Mouse (Mus musculus) heart, embryonic 14.5 days (tissue): ENCODE results near the gene Etfbkmt. TPM values are rescaled to one million over a fixed set of nuclear protein-coding genes. Genes with fewer than 3 reads are reported as not detected.
A peak's percentile ranks its signal among the peaks of the same experiment; 100 is the strongest.
"Not testable (repeated sequence)": the region's sequence is repeated elsewhere in the genome, so short reads cannot be mapped to it uniquely, and the experiment has no call there.

Experiments
- ATAC-seq: fragments of 200-750 bp; cut with Nextera tagmentation; 2 replicates; pipeline ENCODE4 v1.8.0; 2017; ENCODE audit warnings: low read depth, moderate TSS enrichment; ENCODE audit not compliant: insufficient number of reproducible peaks, insufficient read depth, low FRiP score
- H3K27ac ChIP-seq, 2 experiments: fragments of 200-500 bp in 1 of 2; fragments of 300-500 bp in 1 of 2; sonication (generic) in 1 of 2; replicated peaks in 1 of 2; 2 replicates each; pipeline ENCODE4 v1.5.1; 2012 to 2014; ENCODE audit warnings: low read depth in 2 of 2, low read length in 2 of 2, control low read depth in 1 of 2, mild to moderate bottlenecking in 1 of 2, mixed read lengths in 1 of 2; ENCODE audit not compliant: control insufficient read depth in 1 of 2, insufficient read depth in 1 of 2
- H3K27me3 ChIP-seq: fragments of 300-500 bp; sonication (generic); 2 replicates; pipeline ENCODE4 v1.6.1; 2014; ENCODE audit warnings: mild to moderate bottlenecking, low read length, control low read depth; ENCODE audit not compliant: control insufficient read depth, insufficient read depth
- H3K36me3 ChIP-seq: fragments of 300-500 bp; sonication (generic); 2 replicates; pipeline ENCODE4 v1.6.1; 2014; ENCODE audit warnings: mild to moderate bottlenecking, control low read depth, low read length, mixed read lengths; ENCODE audit not compliant: control insufficient read depth, insufficient read depth
- H3K4me1 ChIP-seq, 2 experiments: fragments of 200-500 bp in 1 of 2; fragments of 300-500 bp in 1 of 2; sonication (generic) in 1 of 2; 2 replicates each; pipeline ENCODE4 v1.6.1; 2012 to 2014; ENCODE audit warnings: low read length in 2 of 2, control low read depth in 1 of 2, mixed read lengths in 1 of 2; ENCODE audit not compliant: control insufficient read depth in 2 of 2, insufficient read depth in 2 of 2
- H3K4me2 ChIP-seq: fragments of 300-500 bp; sonication (generic); 2 replicates; pipeline ENCODE4 v1.6.1; 2014; ENCODE audit warnings: mild to moderate bottlenecking, low read length
- H3K4me3 ChIP-seq, 2 experiments: fragments of 200-500 bp in 1 of 2; fragments of 300-500 bp in 1 of 2; sonication (generic) in 1 of 2; 2 replicates each; pipeline ENCODE4 v1.5.1; 2012 to 2014; ENCODE audit warnings: low read length in 2 of 2, mild to moderate bottlenecking in 2 of 2, control low read depth in 1 of 2, low read depth in 1 of 2, moderate library complexity in 1 of 2; ENCODE audit not compliant: control insufficient read depth in 1 of 2, insufficient read depth in 1 of 2
- H3K9ac ChIP-seq: fragments of 300-500 bp; sonication (generic); 2 replicates; pipeline ENCODE4 v1.6.1; 2014; ENCODE audit warnings: mild to moderate bottlenecking, low read length
- H3K9me3 ChIP-seq: fragments of 300-500 bp; sonication (generic); 2 replicates; pipeline ENCODE4 v1.6.1; 2016; ENCODE audit warnings: low read length, control low read depth; ENCODE audit not compliant: control insufficient read depth
- WGBS: fragments of 180-500 bp; shearing (Covaris S2); extraction: QIAGEN DNeasy Blood & Tissue Kit; methylation state at CpG from one replicate; pipeline ENCODE4 v1.1.7; 2014; 5-methylcytosine and 5-hydroxymethylcytosine counted together
- polyA plus RNA-seq: library from polyadenylated mRNA; unstranded; fragments of >200 nt; fragmentation: Nextera tagmentation; extraction: Ambion mirVana; gene quantifications from 2 replicates; pipeline ENCODE4 v1.2.1, GENCODE M21; 2014

The Etfbkmt gene
- polyA plus RNA-seq, 1 experiment from 2014 or later: 15.5 TPM

DNA sequence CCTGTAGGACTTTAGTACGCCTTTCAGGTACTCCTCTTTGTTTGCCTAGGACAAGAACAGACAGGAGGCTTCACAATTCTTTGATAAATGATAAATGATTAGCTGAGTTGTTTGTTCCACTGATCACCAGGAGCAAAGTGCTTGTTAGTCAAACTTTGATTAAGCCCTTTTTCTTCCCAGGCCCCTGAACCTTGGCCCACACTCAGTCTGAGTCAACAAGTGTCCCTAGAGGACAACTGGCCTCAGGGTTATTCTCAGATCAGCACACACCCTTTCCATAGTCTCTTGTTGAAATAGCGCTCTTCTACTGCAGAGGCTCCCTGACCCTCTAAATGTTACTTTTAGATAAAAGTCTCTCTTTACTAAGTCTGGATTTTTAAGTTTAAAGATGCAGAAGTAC, 20.7 kb upstream of the Etfbkmt start:
- no peak for ATAC-seq
- Histone ChIP-seq H3K27ac (no peak overlapping the region), H3K4me1 (no peaks in the 10 kb centered on the region), H3K4me2 (no peak overlapping the region), H3K4me3 (no peak overlapping the region), H3K36me3 (no peaks in the 10 kb centered on the region), H3K9ac (no peak overlapping the region), H3K9me3 (no peaks in the 10 kb centered on the region), H3K27me3 (no peaks in the 10 kb centered on the region)
- WGBS: 58% methylated on average over 2 of the region's 2 CpGs

DNA sequence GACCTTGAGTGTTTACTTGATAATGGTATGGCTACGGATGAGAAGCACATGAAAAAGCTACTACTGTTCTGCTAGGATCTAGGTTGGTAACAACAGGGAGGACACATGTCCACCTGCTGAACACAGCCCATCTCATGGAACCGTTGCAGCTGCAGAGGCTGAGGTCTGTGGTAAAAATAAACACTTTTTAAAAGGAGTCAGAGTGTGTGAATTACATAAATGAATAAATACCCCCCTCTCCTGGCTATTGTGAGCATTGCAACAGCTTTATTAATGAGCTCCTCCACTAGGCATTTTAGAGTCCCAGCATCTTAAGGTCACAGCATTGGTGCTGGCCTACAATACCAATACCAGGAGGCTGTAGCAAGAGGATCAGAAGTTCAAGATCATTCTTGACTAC, 19.8 kb upstream of the Etfbkmt start:
- Histone ChIP-seq H3K27ac (no peak overlapping the region), H3K9ac (no peak overlapping the region), H3K4me3 (no peak overlapping the region), H3K36me3 (no peaks in the 10 kb centered on the region), H3K9me3 (no peaks in the 10 kb centered on the region), H3K4me2 (no peak overlapping the region), H3K27me3 (no peaks in the 10 kb centered on the region), H3K4me1 (no peaks in the 10 kb centered on the region)
- 36% methylated on average over 2 of the region's 2 CpGs for WGBS
- ATAC-seq: peak; percentile 43; the same call in 1 of the 2 replicates

DNA sequence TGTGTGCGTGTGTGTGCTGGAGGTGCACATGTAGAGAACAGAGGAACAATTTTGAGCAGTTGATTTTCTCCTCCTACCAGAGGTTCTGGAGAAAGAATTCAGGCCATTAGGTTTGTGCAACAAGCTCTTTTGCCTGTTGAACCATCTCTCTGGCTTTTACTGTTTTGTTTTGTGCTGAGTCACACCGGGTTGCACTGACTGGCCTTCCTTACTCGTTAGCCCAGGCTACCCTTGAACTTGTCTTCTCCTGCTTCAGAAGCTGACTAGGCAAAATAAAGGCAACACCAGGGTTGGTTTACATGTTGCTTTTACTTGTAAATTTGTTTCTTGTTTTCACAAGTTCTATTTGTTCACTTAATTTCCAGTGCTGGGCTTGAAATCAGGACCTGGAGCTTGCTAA, 16.6 kb upstream of the Etfbkmt start:
- Histone ChIP-seq H3K9ac (no peak overlapping the region), H3K4me1 (no peaks in the 10 kb centered on the region), H3K27ac (no peak overlapping the region), H3K27me3 (no peaks in the 10 kb centered on the region), H3K9me3 (no peaks in the 10 kb centered on the region), H3K36me3 (no peaks in the 10 kb centered on the region), H3K4me2 (no peak overlapping the region), H3K4me3 (no peak overlapping the region)
- no peak for ATAC-seq
- 85% methylated on average over 3 of the region's 3 CpGs for WGBS

DNA sequence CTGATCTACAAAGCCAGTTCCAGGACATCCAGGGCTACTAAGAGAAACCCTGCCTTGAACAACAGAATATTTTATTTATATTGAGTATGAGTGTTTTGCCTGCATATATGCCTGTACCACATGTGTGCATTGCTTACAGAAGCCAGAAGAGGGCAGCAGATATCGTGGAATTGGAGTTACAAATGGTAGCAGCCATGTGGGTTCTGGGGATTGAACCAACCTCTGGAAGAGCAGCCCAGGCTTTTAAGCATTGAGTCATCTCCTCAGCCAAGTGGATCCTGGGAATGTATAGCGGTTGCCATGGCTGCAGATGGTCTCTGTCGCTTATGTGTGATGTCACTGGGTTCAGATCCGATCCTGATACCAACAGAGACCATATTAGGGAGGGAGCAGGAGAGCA, 13.0 kb upstream of the Etfbkmt start:
- H3K4me1 ChIP-seq: no peaks in the 10 kb centered on the region
- H3K27ac ChIP-seq: no peak overlapping the region
- 62% methylated on average over 4 of the region's 4 CpGs for WGBS
- H3K4me3 ChIP-seq: no peak overlapping the region
- no peaks in the 10 kb centered on the region for H3K9me3 ChIP-seq
- ATAC-seq: no peak
- H3K36me3 ChIP-seq: no peaks in the 10 kb centered on the region
- no peak overlapping the region for H3K4me2 ChIP-seq
- no peak overlapping the region for H3K9ac ChIP-seq
- no peaks in the 10 kb centered on the region for H3K27me3 ChIP-seq

DNA sequence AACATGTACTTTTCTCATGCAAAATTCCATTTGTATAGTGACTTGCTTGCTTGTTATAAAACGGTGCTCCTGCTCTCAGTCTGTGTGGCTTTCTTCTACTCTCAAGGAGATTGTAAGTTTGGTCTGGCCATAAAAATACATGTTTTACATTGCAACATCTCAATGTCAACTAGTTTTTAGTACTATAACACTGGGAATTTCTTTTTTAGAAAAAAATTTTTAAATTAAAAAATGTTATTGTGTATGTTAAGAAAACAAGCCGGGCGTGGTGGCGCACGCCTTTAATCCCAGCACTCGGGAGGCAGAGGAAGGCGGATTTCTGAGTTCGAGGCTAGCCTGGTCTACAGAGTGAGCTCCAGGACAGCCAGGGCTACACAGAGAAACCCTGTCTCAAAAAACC, 9.8 kb upstream of the Etfbkmt start, which contains the start of gene Gm10203:
Gm10203 (plus strand) TSS at position 301 of the 400 bp plus-strand sequence.
- not testable (repeated sequence) for H3K27me3 ChIP-seq, H3K9ac ChIP-seq, H3K36me3 ChIP-seq, H3K4me2 ChIP-seq, H3K9me3 ChIP-seq, H3K4me3 ChIP-seq, ATAC-seq, H3K27ac ChIP-seq
- peaks cover 0 to 11% of the 10 kb centered on the region in 2 experiments for H3K4me1 ChIP-seq
- 84% methylated on average over 8 of the region's 8 CpGs for WGBS

GRCm38 (mm10) chr6:149131111-149131510, 8.5 kb upstream of the Etfbkmt start:
- no peak for ATAC-seq
- no peak overlapping the region for H3K4me2 ChIP-seq
- H3K9ac ChIP-seq: no peak overlapping the region
- 29% methylated on average over 3 of the region's 3 CpGs for WGBS
- H3K36me3 ChIP-seq: no peaks in the 10 kb centered on the region
- no peak overlapping the region for H3K27ac ChIP-seq
- H3K27me3 ChIP-seq: no peaks in the 10 kb centered on the region
- H3K4me3 ChIP-seq: no peak overlapping the region
- H3K4me1 ChIP-seq: peaks cover 4 to 13% of the 10 kb centered on the region in 2 experiments
- no peaks in the 10 kb centered on the region for H3K9me3 ChIP-seq

DNA sequence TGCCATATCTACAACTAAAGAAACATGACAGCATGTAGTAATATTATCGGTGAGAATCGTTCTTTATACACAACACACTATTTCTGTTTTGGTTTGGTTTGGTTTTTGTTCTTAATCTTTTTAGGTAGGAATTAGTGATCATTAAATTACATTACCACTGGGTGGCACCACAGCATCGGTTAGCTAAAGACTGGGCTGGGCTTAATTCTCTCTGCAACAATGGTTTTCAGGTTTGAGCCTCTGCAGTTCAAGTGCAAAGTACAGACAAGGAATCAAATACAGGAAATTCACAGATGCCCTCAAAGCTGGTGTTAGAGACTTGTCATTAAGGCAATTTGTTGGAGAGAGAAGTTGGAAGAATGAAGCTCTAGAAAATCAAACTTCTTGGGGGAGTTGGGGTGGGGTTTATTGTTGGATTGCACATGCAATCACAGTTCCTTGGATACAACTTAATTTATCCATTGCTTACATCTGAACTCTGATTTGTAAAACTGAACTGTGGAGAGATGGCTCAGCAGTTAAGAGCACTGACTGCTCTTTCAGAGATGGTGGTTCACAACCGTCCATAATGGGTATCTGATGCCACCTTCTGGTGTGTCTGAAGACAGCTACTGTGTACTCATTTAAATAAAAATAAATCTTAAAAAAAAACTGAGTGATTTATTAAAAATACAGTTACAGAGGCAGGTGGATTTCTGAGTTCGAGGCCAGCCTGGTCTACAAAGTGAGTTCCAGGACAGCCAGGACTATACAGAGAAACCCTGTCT, 7.2 kb upstream of the Etfbkmt start:
- H3K9me3 ChIP-seq: no peaks in the 10 kb centered on the region
- 30% methylated on average over 5 of the region's 5 CpGs for WGBS
- no peak overlapping the region for H3K4me3 ChIP-seq
- no peak overlapping the region for H3K4me2 ChIP-seq
- no peak overlapping the region for H3K9ac ChIP-seq
- no peak overlapping the region for H3K27ac ChIP-seq
- peaks cover 4 to 13% of the 10 kb centered on the region in 2 experiments for H3K4me1 ChIP-seq
- no peaks in the 10 kb centered on the region for H3K27me3 ChIP-seq
- H3K36me3 ChIP-seq: no peaks in the 10 kb centered on the region
- no peak for ATAC-seq
